Mouse (Mus musculus) kidney, postnatal 14 days (tissue): ENCODE measurements at regions not wholly inside any gene's neighbourhood (a gene's known extent, or its start where the extent isn't known, plus 50 kb on each side); places are given as distances from the start of the nearest gene placed in this dataset.

Source experiments
- DNase-seq: peaks from one replicate; pipeline ENCODE4 v3.0.0; 2022; ENCODE audit warnings: mixed read lengths

DNA sequence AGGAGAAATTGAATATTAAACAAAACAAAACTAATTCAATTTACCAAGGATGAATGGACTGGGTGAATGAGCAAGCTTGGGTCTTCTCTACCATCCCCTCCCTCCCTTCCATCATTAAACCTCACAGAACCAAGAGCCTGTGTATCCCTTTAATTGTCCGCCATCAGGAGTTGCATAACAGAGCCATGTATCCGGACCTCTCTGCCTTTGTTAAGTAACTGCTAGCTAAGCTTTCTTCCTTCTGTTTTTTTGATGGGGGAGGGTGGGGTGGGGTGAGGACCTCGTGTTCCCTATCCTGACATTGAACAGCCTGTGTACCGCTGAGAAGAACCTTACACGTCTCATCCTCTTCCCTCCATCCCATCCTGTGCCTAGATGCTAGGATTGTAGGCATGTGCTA, 274.0 kb downstream of the Pmp22 start:
- DNase-seq = no peak

DNA sequence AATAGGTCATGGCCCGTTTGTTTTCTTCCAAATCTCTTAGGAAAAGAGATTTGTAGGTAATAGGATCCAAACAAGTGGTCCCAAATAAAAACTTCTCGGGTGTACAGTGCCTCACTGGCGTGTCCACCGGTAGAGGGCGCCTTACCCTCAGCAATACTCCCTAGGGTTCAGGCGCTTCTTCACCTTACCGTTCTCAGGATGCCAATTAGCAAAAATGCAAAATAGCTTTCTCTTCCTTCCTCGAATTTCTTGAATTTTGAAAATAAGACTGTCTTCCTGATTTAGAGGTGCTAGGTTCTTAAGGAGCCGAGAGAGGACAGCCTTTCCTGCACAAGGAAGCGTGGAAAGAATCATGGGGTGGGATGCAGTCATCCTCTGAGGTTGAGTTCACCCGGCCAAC, 275.9 kb downstream of the Pmp22 start:
- DNase-seq = peak; percentile 81

GRCm38 (mm10) chr11:63409431-63409830, 280.6 kb downstream of the Pmp22 start:
- DNase-seq = no peak

DNA sequence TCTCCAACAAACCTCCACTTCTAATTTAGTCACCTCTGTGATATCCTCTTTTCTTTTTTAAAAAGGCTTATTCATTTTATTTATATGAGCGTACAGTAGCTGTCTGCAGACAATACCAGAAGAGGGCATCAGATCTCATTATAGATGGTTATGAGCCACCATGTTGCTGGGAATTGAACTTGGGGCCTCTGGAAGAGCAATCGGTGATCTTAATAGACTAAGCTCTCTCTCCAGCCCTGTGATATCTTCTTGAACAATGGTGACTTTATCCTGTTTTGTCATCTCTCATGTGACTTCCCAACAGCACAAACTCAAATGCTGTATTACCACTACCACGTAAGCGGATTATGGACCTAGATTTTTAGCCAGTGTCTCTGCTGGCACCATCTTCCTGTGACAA, 282.1 kb downstream of the Pmp22 start:
- DNase-seq = no peak

GRCm38 (mm10) chr11:63412364-63412991, 283.7 kb downstream of the Pmp22 start:
- DNase-seq = no peak

DNA sequence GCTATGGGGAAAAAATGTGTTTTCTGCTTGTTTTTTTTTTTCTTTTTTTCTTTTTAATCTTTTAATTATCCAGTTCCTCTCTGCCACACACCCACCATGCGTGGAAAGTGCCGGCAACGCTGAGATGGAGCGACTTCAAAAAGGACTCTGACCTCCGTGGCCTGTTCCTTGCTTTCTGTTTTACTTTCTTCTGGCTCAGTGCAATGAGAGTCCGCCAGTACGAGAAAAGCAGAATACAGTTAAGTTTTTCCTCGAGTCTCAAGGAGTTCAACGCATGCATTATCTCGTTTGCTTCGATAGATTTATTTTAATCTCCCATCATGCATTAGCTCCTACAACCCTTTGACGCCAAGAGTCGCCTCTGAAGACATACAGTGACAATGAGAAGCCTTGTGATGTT, 284.3 kb downstream of the Pmp22 start:
- DNase-seq = peak; percentile 32

- DNase-seq = no peak
These were observed 284.8 kb downstream of the Pmp22 start for GRCm38 (mm10) chr11:63413621-63414020.

DNA sequence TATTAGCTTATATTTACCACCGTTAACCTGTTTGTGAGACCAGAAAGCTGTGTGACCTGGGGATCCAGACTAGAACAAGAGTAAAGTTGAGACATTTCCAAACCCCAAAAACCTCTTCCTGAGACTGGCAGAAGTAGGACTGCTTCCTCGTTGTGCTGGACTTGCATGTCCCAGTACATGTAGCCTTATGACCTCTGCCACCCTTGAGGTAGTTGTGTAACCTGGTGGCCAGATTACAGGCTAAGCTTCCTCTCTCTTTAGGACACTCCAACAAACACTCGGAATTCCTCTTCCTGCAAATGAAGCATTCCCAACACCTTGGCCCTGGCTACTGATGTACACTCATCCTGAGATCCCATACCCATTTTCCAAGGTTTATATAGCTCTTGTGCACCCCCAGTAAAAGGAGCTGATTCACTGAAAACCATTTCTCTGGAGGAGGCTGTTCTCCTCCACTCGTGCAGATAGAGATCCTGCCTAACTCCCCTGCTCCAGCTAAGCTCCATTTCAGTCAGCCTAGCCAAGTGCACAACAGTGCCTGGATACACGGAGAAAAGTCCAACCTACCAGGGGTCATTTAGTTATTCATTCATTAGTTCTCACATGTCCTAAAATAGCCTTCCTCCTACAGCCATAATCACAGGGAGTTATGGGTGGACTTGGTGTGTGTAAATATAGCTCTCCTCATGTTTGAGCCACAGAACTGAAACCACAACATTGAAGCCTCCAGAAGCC, 289.4 kb downstream of the Pmp22 start:
- peak; percentile 17 for DNase-seq

DNA sequence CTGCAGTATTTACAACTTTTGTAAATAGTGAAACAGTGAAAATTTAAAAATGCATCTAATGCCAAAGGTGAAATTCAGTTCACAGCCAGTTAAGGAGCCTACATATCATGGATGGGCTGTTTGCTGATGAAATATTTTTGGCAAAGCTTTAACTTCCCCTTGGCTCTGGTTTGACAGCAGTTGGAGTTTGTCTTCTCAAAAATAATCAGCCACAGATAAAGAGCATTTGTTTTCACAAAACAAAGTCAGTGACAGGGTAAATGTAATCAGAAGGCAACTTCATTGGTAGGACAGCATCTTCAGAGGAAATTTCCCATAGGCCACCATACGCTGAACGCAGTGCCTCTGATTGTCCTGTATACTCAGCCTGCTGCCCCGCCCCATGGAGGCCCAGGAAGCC, 291.6 kb downstream of the Pmp22 start:
- no peak for DNase-seq

DNA sequence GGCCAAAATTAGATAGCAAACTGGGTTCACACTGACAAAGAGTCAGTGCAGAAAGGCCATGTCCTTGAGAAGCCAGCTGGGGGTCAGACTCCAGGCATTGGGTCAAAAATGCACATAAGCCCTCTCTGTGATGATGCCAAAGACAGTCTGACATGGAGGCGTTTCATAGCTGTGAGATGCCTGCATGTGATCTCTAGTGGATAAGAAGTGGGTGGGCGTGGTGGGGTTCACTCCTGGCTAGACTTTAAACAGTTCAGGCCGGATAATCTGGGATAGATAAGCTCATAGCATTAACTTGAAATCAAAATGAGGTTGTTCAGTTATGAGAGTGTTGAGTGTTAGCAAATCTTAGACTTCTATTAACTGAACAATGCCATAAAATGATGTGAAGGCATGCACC, 293.3 kb downstream of the Pmp22 start:
- DNase-seq = no peak

GRCm38 (mm10) chr11:63424319-63424718, 295.5 kb downstream of the Pmp22 start:
- no peak for DNase-seq

- DNase-seq = no peak
These were observed 297.0 kb downstream of the Pmp22 start for GRCm38 (mm10) chr11:63425741-63426140.

DNA sequence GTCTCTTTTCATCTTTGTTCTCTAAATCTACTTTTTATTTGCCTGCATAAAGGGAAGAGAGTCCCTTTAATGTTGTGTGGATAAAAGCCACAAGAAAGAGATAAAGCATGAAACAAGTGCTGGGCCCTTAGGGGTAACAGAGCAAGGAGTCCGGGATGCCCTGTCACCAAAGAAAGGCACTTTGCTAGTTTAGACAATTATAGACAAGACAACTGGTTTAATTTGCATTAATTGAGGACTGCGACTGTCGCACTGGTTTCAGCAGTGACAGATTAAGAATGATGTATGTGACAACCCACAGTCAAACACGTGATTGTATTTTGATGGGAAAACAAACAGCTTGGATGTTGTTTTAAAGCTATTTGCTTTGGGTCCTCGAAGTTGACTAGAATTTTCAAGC, 325.0 kb downstream of the Pmp22 start:
- no peak for DNase-seq

DNA sequence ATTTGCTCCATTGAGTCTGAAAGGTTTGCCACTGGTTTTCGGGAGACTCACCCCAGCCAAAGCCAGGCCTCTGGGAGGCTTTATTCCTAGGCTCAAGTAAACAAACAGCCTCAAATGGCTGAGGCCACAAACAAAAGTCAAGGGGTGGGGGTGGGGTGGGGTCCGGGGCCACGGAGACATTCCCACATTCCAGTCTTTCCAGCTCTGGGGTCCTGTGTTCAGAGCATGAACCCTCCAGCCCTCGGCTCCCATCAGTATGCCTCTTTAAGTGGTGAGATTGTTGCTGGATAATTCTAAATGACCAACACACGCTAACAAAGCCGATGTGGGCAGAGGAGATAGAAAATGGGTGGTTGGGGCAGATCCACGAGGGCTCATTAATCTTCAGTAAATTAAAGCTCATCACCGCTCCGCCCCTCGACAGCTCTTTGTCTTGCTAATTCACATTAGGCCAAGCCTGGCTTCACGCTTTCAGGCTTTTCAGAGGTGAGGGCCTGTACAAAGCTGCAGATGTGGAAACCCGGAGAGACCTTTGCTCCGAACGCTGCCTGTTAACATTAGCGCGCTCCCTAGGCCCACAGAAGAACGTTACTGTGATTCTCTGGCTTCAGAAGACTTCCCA, 326.2 kb downstream of the Pmp22 start:
- no peak for DNase-seq

GRCm38 (mm10) chr11:63456356-63456755, 327.6 kb downstream of the Pmp22 start:
- peak; percentile 21 for DNase-seq

- no peak for DNase-seq
These were observed 328.5 kb downstream of the Pmp22 start for GRCm38 (mm10) chr11:63457250-63457649.

DNA sequence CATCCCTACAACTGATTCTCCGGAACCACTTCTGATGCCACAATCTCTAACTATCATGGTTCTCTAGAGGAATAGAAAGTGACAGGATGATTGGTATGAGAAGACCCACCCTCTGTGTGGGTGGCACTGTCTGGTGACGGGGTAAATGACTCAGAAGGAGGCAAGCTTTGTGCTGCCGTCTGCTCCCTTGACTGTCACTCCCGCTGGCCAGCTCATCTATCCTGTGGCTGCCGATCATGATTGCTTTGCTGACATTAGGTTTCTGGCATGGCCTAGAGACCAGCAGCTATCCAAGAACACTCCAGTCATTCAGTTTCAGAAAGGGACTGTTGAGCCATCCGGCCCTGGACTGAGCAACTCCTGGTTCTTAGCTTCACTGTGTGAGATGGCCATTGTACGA, 331.4 kb downstream of the Pmp22 start:
- no peak for DNase-seq

GRCm38 (mm10) chr11:63463797-63464331, 335.1 kb downstream of the Pmp22 start:
- peak; percentile 33 for DNase-seq

GRCm38 (mm10) chr11:63465941-63466340, 337.2 kb downstream of the Pmp22 start:
- no peak for DNase-seq

DNA sequence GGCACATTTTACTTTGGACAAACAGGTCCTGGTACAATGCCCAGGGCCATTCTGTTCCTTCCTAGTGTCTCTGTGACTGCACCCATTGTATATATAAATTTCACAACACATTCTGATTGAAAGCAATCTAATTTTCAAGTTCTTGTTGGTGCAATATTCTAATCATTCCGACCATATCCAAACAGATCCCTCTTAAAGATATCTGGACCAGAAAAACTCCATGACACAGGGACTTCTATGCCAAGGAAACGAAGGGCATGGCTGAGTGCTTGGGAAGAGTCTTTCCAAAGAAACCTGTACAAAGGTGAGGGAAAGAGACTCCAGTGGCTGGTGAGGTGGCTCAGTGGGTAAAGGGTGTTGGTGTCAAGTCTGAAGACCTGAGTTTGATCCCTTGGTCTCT, 337.8 kb downstream of the Pmp22 start:
- no peak for DNase-seq

GRCm38 (mm10) chr11:63474831-63475230, 346.0 kb downstream of the Pmp22 start:
- no peak for DNase-seq

DNA sequence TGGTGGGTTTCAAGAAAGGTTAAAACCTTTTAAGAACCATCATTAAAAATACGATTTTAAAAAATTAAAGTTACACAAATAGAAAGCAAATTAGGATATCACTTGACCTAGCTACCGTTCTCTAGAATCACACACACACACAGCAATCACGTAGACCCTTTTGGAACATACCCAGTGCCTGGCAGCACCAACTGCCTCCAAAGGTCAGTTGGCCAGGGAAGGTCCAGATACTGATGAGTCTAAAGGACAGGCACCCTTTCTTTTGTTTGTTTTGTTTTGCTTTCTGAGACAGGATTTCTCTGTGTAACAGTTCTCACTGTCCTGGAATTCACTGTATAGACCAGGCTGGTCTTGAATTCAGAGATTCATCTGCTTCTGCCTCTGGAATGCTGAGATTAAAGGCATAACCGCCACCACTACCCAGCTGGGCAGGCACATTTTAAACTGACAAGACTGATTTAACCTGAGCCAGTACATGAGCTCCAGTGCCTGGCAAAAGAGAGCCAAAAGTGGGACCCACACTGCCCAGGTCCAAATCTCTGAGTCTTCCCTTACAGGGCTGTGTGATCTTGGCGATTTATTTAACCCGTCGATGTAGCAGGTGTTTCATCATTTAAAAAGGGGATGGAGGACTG, 353.0 kb downstream of the Pmp22 start:
- no peak for DNase-seq

- DNase-seq = no peak
These were observed 353.8 kb downstream of the Pmp22 start for GRCm38 (mm10) chr11:63482593-63482992.

DNA sequence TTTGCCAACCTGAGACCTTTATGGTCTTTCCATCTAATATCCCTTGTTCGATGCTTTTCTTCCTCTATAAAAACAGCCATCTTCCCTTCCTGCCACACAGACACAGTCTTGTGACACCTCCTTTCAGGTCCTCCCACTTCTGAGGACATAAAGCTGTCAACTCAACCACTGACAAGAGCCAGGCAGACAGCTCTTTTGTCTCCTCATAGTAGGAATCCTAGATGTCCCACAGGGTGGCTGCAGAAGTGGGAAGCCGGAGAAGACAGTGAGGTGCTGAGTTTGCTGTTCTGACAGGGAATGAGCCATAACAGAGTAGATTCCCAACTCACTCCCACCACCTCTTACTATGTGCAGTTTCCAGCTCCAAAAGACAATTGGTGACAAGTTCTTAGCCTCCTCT, 358.4 kb downstream of the Pmp22 start:
- no peak for DNase-seq
